Mouse (Mus musculus): ENCODE results near the gene Sergef. TPM values are rescaled to one million over a fixed set of nuclear protein-coding genes. Genes with fewer than 3 reads are reported as not detected.

The Sergef gene
- polyA plus RNA-seq, 1 experiment: 38.7 TPM

DNA sequence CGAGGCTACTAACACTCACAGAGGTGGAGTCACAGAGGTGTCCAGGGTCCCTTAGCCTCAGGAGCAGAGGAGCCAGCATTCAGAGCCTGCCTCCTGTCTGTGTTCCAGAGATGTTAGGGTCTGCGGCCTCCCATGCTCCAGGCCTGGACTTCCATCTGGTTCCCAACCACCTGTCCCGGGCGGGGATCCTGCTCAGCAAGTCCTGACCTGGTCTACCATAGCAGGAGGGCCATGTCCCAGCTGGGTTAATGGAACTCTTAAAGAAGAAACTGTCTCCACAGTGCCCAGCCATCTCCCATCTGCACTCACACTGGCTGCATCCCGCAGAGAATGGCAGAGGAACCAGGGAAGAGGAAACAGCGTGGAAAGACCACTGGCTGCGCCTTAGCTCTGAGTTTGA, 234.9 kb downstream of the Sergef start:
- peaks cover 56% of the 10 kb centered on the region for H3K4me1 ChIP-seq (ENCODE audit: control insufficient read depth, insufficient read depth, low read length)
- peak; percentile 54 to 60 for DNase-seq
- TF ChIP-seq CTCF (IDR thresholded peaks at IDR 0.05; ENCODE audit: borderline replicate concordance, insufficient read depth, low read depth, low read length) (no peak), POLR2A (IDR thresholded peaks at IDR 0.05; ENCODE audit: borderline replicate concordance, insufficient read depth, low read length) (no peak)
- H3K27ac ChIP-seq (ENCODE audit: insufficient read depth, low read length): peak overlapping the region; percentile 63
- no peaks in the 10 kb centered on the region for H3K27me3 ChIP-seq (ENCODE audit: control insufficient read depth, insufficient read depth, low read length)
- peak overlapping the region; percentile 39 for H3K4me3 ChIP-seq (replicated peaks; ENCODE audit: insufficient read depth, low read depth, low read length)
- 20% methylated on average over 7 of the region's 7 CpGs for WGBS

DNA sequence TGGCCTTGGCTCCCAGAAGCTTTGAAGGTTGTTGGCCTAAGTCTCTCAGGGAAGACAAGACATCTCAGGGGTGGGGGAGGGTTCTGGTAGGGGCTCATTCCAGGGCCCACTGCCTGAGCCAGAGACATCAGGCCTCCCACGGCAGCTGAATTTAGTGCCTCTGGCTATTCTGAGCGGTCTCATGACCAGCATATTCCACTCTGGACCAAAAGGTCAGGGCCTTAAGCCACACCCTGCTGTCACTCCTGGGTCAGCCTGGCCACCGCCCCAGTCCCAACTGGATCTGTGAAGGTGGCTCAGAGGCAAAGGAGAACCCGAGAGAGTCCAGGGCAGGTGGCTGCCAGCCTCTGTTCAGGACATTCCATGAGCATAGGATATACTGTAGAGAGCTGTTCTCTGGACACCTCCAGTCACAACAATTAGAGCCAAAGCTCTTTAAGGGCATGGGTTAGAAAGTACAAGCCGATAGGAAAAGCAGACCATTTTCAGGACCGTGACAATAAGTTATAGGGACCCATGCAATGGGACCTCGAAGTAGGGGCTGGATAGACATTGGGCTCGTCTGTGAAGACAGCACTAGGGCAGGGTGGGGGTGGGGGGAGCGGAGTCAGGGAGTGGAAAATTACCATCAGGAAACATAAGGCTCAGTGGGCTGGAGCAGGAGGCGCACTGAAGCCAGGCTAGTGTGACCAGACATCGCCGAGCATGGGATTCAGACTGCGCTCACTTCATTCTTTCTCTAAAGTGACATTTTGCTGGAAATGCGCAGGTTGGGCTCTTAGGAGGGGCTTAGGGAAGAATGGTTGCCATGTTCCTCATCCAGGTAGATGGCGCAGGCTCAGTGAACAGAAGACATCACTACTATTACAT, 235.8 kb downstream of the Sergef start:
- Histone ChIP-seq H3K4me1 (ENCODE audit: control insufficient read depth, insufficient read depth, low read length) (peaks cover 50% of the 10 kb centered on the region), H3K27ac (ENCODE audit: insufficient read depth, low read length) (peak overlapping the region; percentile 63), H3K4me3 (replicated peaks; ENCODE audit: insufficient read depth, low read depth, low read length) (peak overlapping the region; percentile 39), H3K27me3 (ENCODE audit: control insufficient read depth, insufficient read depth, low read length) (no peaks in the 10 kb centered on the region)
- WGBS: 9% methylated on average over 15 of the region's 15 CpGs
- peak; percentile 57 to 60 for DNase-seq
- TF ChIP-seq POLR2A (IDR thresholded peaks at IDR 0.05; ENCODE audit: borderline replicate concordance, insufficient read depth, low read length): peak; percentile 13; the same call in 1 of the 2 replicates
- no peak for TF ChIP-seq CTCF (IDR thresholded peaks at IDR 0.05; ENCODE audit: borderline replicate concordance, insufficient read depth, low read depth, low read length)

DNA sequence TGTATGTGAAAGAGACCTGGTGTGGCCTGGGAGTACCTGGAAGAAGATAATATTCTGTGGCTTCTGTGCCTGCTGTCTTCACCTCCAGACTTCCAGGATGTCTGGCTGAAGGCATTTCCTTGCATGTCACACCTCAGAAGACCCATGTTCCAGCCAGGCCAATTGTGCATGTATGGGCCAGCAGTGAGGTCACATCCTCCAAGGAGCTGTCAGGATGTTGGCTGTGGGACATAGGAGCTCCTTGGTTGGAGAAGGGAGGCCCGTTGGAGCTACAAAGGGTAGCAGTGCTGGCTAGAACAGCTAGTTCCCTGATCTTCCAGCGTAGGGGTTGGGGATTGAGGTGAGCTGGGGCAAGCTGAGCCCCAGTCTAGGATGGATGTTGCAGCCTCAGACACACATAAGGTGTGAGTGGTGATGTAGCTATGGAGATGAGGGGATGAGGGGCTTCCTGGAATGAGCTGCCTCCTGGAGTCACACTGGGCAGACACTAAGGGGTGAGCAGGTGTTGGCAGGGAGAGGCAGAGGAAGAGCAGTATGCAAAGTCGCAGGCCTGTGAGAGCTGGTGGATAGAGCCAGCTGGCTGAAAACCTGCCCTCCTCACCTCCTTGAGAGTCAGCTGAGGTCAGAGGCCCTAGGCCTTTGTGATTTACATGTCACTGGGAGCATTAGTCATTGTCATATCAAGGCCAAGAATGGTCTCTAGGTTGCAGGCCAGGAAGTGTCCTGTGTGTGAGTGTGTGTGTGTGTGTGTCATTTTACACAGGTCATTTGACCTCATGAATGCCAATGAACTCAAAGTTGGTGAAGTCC, 238.0 kb downstream of the Sergef start:
- peak overlapping the region; percentile 96 for H3K4me3 ChIP-seq (replicated peaks; ENCODE audit: insufficient read depth, low read depth, low read length)
- peaks cover 30% of the 10 kb centered on the region for H3K4me1 ChIP-seq (ENCODE audit: control insufficient read depth, insufficient read depth, low read length)
- peak overlapping the region; percentile 24; the same call in 1 of the 2 replicates for H3K27ac ChIP-seq (ENCODE audit: insufficient read depth, low read length)
- no peaks in the 10 kb centered on the region for H3K27me3 ChIP-seq (ENCODE audit: control insufficient read depth, insufficient read depth, low read length)
- 7% methylated on average over 3 of the region's 3 CpGs for WGBS
- TF ChIP-seq POLR2A (IDR thresholded peaks at IDR 0.05; ENCODE audit: borderline replicate concordance, insufficient read depth, low read length) (no peak; the same call in 1 of the 2 replicates), CTCF (IDR thresholded peaks at IDR 0.05; ENCODE audit: borderline replicate concordance, insufficient read depth, low read depth, low read length) (no peak)
- peak; percentile 60 to 61 for DNase-seq

DNA sequence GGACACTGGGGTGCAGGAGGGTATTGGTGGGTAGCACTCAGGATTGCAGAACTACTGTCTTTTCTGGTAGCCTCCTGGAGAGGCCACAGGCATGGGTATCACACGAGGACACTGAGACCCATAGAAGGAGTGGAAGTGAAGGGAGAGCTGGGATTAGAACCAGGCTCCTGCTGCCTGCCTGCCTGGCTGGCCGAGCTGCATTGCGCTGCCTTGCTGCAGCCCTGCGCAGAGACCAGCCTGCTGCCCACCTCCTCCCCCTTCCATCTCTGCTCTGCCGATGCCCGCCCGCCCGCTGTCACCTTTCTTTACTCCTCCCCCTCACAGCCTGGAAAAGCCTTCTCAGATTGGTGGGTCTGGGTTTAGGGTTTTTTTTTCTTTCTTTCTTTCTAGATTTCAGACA, 239.3 kb downstream of the Sergef start:
- Histone ChIP-seq H3K27me3 (ENCODE audit: control insufficient read depth, insufficient read depth, low read length) (no peaks in the 10 kb centered on the region), H3K4me3 (replicated peaks; ENCODE audit: insufficient read depth, low read depth, low read length) (peak overlapping the region; percentile 96), H3K27ac (ENCODE audit: insufficient read depth, low read length) (peak overlapping the region; percentile 99), H3K4me1 (ENCODE audit: control insufficient read depth, insufficient read depth, low read length) (peaks cover 20% of the 10 kb centered on the region)
- DNase-seq: peak; percentile 59 to 65
- 7% methylated on average over 8 of the region's 8 CpGs for WGBS
- TF ChIP-seq POLR2A (IDR thresholded peaks at IDR 0.05; ENCODE audit: borderline replicate concordance, insufficient read depth, low read length) (0 out of 2 replicates have a peak, but pooled peaks have one; percentile 25), CTCF (IDR thresholded peaks at IDR 0.05; ENCODE audit: borderline replicate concordance, insufficient read depth, low read depth, low read length) (no peak)

DNA sequence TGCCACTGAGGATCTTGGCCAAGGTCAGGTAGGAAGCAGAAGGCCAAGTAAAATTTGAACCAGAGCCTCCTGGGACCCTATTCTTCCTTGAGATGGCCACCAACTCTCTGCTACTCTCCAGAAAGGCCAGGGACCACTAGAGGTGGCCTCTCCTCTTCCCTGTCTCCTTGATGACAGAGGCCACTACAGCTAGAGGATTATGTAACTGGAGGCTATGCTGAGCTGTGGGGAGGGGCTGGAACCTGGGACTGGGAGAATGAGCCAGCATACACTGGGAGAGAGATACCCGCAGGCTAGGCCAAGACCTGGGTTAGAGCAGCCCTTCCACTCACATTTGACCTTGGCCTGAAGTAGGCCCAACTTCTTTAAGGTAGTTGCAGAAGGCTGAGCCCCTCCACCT, 239.9 kb downstream of the Sergef start:
- no peaks in the 10 kb centered on the region for H3K27me3 ChIP-seq (ENCODE audit: control insufficient read depth, insufficient read depth, low read length)
- peak; percentile 64 to 65 for DNase-seq
- peak overlapping the region; percentile 99 for H3K27ac ChIP-seq (ENCODE audit: insufficient read depth, low read length)
- WGBS: 19% methylated on average over 1 of the region's 1 CpGs
- peaks cover 20% of the 10 kb centered on the region for H3K4me1 ChIP-seq (ENCODE audit: control insufficient read depth, insufficient read depth, low read length)
- TF ChIP-seq POLR2A (IDR thresholded peaks at IDR 0.05; ENCODE audit: borderline replicate concordance, insufficient read depth, low read length) (peak; percentile 15; the same call in 1 of the 2 replicates), CTCF (IDR thresholded peaks at IDR 0.05; ENCODE audit: borderline replicate concordance, insufficient read depth, low read depth, low read length) (no peak)
- peak overlapping the region; percentile 96 for H3K4me3 ChIP-seq (replicated peaks; ENCODE audit: insufficient read depth, low read depth, low read length)

DNA sequence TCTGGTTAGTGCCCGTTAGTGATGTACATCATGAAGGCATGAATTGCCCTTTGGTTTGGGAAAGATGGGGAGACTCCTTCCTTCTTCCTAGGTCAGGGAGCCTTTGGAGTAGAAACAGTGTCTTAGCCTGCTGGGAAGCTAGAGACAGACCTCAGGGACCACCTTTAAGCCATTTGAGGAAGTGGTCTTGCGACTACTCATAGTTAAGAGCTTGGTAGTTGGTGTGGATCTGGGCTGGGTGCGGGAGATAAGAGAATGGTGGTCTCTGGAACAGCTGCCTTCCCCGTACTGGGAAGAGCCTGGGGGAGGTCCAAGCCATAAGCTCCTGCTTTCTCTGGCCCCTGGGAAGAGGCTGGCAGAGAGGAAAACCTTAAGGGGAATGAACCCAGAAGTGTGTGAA, 241.0 kb downstream of the Sergef start:
- no peaks in the 10 kb centered on the region for H3K27me3 ChIP-seq (ENCODE audit: control insufficient read depth, insufficient read depth, low read length)
- peak; percentile 27 to 37 for DNase-seq
- no peak for TF ChIP-seq CTCF (IDR thresholded peaks at IDR 0.05; ENCODE audit: borderline replicate concordance, insufficient read depth, low read depth, low read length)
- no peak for TF ChIP-seq POLR2A (IDR thresholded peaks at IDR 0.05; ENCODE audit: borderline replicate concordance, insufficient read depth, low read length)
- 11% methylated on average over 4 of the region's 4 CpGs for WGBS
- H3K4me3 ChIP-seq (replicated peaks; ENCODE audit: insufficient read depth, low read depth, low read length): peak overlapping the region; percentile 96
- H3K27ac ChIP-seq (ENCODE audit: insufficient read depth, low read length): peak overlapping the region; percentile 99
- H3K4me1 ChIP-seq (ENCODE audit: control insufficient read depth, insufficient read depth, low read length): peaks cover 24% of the 10 kb centered on the region

DNA sequence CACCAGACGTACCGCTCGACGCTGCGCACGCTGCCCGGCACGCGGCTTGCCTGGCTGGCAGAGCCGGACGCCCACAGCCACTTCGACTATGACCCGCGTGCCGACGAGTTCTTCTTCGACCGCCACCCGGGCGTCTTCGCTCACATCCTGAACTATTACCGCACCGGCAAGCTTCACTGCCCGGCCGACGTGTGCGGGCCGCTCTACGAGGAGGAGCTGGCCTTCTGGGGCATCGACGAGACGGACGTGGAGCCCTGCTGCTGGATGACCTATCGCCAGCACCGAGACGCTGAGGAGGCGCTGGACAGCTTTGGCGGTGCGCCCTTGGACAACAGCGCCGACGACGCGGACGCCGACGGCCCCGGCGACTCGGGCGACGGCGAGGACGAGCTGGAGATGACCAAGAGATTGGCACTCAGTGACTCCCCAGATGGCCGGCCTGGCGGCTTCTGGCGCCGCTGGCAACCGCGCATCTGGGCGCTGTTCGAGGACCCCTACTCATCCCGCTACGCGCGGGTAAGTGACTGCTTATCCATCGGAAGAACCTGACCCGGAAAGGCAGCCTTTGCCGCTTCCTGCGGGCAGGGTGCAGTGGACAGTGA, 241.8 kb downstream of the Sergef start:
- TF ChIP-seq CTCF (IDR thresholded peaks at IDR 0.05; ENCODE audit: borderline replicate concordance, insufficient read depth, low read depth, low read length): no peak
- no peak for TF ChIP-seq POLR2A (IDR thresholded peaks at IDR 0.05; ENCODE audit: borderline replicate concordance, insufficient read depth, low read length)
- peak overlapping the region; percentile 99 for H3K27ac ChIP-seq (ENCODE audit: insufficient read depth, low read length)

More for the DNA sequence above, 241.8 kb downstream of the Sergef start:
- Histone ChIP-seq H3K4me1 (ENCODE audit: control insufficient read depth, insufficient read depth, low read length) (peaks cover 23% of the 10 kb centered on the region), H3K4me3 (replicated peaks; ENCODE audit: insufficient read depth, low read depth, low read length) (peak overlapping the region; percentile 96), H3K27me3 (ENCODE audit: control insufficient read depth, insufficient read depth, low read length) (no peaks in the 10 kb centered on the region)
- peak; percentile 66 for DNase-seq
- 2% methylated on average over 70 of the region's 70 CpGs for WGBS
